Mouse (Mus musculus) urinary bladder, postnatal 36 days (tissue): Measurements from ENCODE around the gene Galnt17.

ENCODE experiments used
- DNase-seq, 2 experiments: peaks; one replicate each; pipeline ENCODE4 v3.0.0; 2022; ENCODE audit warnings: low spot score in 2 of 2, mixed read lengths in 1 of 2

Gene Galnt17

DNA sequence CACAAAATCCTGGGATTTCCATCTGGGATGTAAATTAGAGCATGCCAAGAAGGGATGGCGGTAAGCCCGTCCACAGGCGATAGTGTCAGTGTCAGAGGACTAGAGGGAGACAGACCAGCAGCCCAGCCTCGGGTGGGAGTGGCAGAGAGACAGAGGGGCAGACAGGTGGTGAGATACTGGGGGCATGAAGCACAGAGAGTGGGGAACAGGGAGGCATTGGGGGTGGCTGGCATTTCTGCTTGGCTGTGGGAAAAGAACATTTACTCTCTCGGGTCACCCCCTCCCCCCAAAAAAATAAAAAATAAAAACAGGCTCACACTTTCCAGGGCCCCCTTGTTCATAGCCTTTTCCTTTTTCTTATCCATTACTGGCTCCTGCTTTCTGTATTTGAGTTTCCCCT, 287.4 kb downstream of the Galnt17 start:
- no peak for DNase-seq

DNA sequence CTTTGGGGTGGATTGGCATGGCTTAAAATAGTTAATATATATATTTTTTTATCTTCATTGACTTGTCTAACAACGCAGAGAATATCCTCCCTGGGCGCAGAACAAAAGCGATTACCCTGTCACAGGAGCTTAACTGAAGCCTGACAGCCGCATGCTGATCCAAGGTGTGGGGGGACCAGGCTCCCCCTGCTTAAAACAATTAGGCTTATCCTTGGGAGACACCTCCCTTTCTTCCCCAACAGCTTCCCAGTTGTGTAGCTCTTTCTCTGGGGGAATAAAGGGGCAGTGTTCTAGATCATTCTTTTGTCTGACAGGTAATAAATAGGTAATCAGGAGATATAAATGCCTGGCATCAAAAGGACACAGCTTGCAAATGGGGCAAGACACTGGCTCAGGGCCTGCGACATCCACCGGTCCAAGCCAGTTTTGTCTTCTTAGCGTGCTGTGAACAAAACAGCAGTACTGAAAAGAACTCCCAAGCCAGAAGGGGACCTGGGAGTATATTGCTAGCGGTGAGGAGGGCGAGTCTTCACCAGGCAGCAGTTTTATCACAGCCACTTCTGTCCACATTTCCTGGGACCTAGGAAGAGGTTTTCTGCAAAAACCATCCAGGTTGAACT, 288.8 kb downstream of the Galnt17 start:
- DNase-seq = no peak

DNA sequence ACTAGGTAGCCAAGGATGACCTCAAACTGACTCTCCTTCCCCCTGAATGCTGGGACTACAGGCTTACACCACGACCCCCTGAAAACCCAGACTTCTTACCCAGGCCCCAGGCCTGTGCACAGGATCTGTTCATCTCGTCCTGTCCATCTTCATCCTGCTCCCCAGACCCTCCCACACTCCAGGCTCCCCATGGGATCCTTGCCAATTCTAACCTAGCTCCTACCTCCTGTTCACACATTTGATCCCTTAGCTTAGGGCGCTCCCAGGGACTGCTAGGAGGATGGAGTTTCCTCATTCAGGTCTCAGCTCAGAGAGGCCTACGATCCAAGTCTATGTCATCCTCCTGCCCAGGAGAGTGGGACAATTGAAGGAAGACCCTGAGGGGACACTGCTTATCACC, 292.2 kb downstream of the Galnt17 start:
- DNase-seq = no peak

DNA sequence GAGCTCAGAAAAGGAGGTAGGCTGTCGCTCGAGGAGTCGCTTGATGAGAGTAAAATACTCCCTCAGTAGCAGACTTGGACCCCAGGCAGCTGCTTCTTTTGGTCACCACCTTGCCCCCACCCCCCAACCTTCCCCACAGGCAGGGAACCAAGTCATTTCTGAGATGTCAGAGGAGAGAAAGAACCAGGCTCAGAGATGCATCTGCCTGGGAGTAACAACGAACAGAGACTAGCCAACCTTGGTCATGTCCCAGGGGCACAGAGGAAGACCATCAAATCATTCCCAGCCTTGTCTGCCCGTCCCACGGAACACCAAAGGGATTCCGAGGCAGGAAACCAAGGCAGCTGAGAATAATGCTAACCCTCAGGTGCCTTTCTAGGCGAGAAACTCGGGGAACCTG, 293.0 kb downstream of the Galnt17 start:
- no peak for DNase-seq

DNA sequence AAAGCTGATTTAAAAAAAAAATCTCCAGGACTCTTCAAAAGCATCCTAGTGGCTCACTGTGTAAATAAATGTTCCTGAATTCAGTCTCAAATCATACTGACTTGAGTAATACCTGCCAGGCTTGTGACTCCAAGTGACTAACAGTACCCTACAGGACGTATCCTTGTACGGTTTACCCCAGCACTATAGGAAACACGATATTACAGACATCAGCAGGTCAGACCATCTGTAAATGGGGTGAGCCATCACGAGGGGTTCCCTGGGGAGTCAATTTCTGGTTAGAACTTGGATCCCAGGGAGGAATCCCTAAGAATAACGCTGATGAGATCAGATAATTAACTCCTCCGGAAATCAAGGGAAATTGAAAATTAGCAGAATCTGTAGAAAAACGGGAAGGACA, 294.5 kb downstream of the Galnt17 start:
- no peak for DNase-seq

DNA sequence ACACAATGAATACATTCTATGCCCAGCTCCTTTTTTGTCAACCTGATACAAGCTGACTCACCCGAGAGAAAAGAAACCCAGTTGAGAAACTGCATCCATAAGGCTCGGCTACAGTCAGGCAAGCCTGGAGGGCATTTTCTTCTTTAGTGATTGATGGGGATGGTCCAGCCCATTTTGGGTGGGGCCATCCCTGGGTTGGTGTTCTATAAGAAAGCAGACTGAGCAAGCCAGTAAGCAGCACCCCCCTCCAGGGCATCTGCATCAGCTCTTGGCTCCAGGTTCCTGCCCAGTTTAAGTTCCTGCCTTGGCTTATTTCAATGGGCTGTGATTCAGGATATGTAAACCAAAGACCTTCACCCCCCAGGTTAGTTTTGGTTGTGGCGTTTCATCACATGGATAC, 295.2 kb downstream of the Galnt17 start:
- no peak for DNase-seq

DNA sequence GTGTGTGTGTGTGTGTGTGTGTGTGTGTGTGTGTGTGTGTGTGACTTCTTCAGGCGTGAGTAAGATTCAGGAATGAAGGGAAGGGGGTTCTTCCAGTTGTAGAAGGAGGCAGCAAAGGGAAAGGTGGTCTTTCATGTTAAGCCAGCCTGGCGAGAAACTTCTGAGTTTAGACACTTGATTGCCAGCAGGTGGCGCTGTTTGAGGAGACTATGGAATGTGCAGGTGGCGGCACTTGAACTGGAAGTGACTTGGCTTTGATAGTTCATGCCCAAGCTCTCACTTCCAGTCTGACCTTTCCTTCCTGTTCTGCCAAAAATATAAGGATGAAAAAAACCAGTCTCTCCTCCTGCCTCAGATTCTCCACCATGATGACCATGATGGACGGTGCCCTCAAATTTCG, 298.8 kb downstream of the Galnt17 start:
- DNase-seq = no peak

DNA sequence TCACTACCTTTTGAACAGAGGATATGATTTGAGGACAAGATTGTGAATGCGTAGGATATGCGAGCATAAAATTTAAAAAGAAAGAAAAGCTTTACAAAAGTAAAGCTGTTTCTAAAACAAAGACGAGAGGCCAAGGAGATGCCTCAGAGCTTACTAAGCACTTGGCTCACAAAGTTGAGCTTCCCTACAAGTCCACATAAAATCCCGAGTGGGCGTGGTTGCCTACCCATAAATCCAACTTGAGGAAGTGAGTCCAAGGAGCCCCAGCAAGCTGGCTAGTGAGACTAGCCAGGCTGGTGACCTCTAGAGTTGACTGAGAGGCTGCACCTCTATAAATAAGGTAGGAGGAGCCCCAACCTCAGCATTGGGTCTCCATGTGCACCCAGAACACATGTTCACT, 299.8 kb downstream of the Galnt17 start:
- DNase-seq = peak; percentile 13 to 54

DNA sequence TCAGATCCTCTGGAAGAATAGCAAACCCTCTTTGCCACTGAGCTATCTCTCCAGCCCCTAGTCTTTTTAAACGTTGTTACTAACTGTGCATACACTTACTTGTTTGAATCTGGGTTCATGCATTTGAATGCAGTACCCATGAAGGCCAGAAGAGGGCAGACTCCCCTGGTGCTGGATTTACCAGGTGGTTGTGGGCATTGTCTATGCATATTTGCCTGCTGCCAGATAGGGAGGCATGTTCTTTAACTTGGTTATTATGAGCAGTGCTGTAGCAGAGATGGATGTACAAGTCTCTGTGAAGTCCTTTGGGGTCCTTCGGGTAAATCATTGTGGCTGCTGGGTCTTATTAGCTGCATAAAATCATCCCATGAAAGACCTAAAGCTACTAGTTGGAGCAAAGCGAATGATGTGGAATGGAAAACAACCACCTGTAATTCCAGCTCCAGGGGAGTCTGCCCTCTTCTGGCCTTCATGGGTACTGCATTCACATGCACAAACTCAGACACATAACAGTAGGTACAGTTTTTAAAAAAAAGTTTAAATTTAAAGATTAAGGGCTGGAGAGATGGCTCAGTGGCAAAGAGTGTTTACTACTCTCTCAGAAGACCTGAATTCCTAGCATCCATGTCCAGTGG, 300.3 kb downstream of the Galnt17 start:
- DNase-seq = peak; percentile 20 to 22

DNA sequence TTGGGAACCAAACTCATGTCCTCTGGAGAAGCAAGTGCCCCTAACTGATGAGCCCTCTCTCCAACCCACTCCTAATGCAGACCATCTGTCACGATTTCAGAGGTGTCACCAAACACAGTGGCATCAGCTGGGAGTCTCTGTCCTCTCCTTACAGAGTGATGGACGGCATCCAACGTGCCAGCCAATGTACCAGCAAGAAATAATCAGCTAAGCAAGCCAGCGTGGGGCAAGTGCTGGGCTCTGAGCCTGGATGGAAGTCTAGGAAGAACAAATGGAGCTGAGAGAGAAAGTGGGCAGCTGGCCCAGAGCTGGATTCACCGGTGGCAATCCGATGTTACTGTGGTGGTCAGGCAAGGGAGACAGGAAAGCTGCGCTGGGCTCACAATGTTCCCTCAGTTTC, 301.1 kb downstream of the Galnt17 start:
- peak in 1 of 2 experiments; percentile 6 for DNase-seq

DNA sequence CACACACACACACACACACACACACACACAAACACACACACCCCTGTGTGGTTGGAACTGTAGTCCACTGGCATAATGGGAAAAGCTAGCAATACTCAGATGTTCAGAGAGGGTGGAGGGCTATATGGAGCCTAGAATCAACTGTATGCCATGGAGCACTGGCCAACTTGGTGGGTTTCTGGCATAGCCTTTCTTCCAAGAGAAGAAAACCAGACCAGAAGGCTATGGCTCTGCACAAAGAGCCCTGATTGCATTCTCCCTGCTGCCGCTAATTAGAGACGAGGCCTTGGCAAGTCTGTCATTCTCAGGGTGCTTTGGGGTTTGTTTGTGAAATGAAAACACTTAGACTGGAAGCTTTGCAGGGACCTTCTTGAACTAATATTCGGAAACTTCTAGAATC, 301.8 kb downstream of the Galnt17 start:
- no peak for DNase-seq

DNA sequence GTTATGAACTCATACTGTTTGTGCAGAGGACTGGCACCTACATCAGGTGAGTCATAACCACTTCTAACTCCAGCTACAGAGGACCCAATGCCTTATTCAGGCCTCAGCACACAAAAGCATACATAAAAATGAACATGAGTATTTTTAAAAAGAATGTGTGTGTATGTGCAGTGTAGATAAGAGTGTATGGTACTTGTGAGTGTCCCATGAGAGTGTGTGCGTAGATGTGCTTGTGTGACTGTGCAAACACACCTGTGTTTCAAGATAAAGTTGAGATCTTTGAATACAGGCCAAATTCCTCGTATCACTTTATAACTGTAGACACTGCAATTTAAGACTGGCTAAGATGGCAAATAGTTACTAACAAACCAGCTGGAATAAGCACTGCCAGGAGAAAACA, 307.7 kb downstream of the Galnt17 start:
- DNase-seq = no peak

DNA sequence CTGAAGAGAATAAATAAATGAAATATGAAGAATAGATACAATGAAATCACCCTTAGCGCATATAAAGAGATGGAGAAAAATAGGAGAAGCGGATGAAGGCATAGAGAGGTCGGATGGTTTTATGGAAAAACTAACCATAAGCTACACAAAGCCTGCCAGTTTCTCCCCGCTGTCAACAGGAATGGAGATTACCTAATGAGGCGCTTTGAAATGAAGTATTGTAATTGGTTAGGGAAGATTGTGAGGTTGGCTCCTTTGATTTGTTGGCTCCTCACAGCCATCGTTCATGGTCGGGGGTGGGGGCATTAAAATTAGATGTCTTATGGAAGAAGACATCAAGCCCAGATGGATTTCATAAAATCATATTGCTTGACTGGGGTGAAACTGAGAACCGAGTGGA, 329.0 kb downstream of the Galnt17 start:
- DNase-seq = no peak

DNA sequence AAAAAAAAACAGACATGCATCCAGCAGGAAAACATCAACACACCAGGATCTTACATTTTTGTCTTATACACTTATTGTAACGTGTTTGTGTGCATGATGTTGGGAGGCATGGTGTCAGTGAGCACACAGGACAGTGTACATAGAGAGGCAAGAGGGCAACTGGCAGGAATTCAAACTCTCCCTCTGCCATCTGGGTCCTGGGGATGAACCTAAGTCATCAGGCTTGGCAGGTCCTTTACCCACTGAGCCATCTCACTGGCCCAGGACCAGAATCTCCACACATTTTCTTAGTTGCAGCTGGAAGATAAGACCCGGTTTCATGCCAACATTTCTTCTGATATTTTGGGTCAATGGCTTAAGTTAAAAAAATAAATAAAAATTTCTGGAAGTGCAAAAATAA, 329.4 kb downstream of the Galnt17 start:
- DNase-seq = no peak

DNA sequence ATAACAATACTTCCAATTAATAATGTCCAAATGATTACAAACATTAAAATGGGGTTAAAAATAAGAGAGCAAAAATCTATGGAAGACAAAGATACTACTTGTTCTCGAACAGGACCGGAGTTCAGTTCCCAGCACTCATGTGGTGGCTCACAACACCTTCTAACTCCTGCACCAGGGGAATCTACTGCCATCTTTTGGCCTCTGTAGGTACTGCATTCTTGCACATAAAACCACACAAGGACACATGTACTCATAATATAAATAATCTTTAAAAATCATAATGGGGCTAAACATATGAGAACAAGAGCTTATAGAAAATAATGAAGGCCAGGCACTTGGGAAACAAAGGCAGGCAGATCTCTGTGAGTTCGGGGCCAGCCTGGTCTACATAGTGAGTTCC, 330.3 kb downstream of the Galnt17 start:
- DNase-seq = no peak

DNA sequence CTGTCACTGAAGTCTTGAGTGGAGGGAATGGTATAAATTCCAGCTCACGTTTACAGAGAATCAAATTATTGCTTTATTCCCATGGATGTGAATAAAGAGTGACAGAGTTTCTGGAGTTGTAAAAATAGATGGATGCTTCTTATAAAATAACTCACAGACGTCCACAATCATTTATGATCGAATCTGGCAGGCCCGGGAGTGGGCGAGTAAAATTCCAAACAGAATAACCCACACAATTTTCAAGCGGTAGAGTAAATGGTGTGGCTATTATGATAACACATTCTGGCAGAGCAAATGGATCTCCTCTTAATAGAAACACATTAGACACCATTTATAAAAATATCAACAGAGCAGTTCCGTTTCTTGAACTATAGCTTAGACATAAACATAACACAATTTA, 355.9 kb downstream of the Galnt17 start:
- no peak for DNase-seq

DNA sequence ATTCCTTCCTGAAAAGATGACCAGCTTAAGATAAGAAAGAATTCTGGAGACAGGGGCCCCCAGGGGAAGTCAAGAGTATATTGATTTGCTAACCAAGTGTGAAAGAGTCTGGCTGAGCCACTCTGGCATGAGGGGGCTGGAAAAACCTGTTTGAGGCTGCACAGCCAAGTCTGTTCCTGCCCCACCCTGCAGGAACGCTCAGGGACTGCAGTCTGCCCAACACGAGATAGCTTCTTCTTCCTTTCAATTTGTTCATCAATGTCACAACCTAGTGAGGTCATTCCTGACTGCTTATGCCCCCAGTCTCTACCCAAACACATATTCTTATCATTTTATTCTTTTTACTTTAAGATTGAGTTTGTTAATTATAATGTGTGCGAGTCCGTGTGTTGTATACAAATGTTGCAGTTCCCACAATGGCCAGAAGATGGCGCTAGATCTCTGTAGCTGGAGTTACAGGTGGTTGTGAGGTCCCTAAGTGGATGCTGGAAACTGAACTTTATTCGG, 357.4 kb downstream of the Galnt17 start:
- peak in 1 of 2 experiments; percentile 11 for DNase-seq

DNA sequence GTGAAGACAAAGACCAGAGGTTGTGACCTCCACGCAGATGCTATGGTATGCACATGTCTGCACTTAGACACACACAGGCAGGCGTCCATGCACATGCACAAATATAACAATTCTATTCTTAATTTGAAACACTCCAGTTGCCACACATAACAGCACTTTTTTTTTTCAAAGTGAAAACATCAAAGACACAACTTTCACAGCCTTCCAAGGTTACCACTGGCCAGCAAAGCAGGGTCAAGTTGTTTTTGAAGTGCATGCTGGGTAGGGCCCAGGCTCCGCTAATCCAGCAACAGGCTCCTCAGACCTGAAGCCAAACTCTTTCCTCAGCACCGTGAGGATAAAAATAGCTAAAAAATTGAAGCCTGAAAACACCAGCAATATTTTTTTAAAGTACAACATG, 357.9 kb downstream of the Galnt17 start:
- no peak for DNase-seq

DNA sequence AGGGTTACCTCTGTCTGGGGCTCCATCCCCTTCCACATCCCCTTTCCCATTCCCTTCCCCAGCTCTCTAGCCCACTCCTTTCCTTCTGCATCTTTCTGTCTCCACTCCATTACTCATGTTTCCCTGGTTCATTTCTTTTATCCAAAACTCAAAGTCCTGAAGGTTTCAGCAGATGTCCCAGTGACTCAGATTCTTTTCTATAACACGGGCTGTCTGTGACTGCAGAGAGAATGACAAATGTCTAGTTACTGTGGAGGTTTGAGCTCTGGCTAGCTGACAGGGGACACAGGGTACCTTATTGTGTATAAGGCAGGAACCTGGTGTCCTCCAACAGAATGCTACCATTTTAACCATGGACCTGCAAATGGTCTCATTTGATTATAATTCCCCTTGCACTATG, 358.6 kb downstream of the Galnt17 start:
- no peak for DNase-seq

DNA sequence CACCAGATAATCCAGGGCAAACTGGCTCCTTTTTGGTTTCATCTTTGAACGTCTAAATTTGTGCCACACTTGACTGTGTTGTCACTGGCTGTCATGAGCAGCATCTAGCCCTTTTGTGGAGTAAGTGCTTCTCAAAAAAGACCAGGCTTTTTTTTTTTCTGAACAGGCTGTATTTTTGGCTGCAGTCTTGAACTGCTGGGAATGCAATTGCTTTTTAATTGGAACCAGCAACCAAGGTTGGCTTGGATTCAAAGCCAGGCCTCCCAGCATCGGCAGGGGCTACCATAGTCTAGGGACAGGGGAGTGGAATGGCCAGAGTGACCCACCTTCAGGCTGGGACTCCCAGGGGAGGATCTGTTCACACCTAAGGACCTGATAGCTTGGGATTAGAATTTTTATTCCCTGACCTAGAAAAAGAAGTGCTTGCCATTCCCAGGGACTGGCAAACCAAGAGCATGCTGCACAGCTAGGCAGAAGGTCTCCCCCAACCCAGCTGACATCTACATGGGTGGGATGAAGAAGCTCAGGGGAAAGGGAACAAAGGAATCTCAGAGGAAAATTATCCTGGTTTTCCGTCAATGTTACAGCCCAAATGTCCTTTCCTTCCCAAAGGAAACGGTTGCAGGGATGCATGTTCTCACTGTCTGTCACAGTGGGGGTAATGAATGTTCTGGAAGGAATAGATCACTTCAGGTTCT, 369.2 kb downstream of the Galnt17 start:
- no peak for DNase-seq

DNA sequence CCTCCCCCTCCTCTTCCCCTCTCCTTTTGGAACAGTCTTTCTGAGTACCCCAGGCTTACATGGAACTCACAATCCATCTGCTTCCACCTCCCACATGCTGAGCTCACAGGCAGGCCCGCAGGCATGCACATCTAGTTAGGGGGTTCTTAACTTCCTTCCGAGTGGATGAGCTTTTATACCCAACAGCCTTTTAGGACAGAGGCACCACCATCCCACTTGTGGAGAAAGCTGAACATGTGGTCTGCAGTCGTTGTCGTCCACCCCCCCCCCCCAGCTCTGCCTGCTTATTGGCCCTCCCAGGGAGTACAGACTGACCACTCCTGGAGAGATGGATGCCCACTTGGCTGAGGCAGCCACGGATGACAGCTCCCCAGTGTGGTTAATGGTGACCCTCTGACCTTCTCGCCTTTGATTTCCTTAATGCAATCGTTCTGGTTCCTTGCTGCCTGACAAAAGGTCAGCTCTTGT, 370.0 kb downstream of the Galnt17 start:
- DNase-seq = peak in 1 of 2 experiments; percentile 14

DNA sequence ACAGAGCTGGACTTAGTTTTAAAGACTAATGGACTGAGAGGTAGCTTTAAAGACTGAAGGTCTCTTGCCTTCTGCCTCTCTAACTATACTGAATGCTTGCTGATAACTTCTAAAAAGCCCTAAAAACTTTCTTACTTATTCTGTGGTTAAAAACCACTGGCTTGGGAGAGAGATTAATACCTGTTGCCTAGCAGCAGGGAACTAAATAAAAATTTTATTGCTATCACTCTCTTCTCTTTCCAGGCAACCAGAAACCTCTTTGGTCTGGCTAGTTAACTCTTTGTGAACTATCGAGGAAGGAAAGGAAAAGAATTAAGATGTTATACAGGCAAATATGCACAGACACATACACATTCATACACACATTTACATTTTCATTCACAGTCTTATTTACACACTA, 377.3 kb downstream of the Galnt17 start:
- no peak for DNase-seq

DNA sequence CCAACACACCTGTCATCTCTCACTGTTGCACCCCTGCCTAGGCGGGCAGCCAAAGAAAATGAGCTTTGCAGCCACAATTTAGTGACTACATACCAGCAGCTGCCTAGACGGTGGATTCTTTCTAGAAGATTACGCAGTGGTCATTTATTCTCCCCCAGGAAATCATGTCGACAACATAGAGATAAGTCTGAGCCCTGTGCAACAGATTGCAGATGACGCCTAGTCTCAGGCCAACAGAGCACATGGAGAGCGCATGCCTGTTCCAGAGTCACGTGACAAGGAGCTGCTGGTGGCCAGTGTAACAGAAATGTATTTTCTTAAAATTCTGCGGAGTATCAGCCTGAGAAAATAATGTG, 380.5 kb downstream of the Galnt17 start:
- DNase-seq = no peak
